Mouse (Mus musculus): Measurements from ENCODE around the gene Nbas. TPM values are rescaled to one million over a fixed set of nuclear protein-coding genes. Genes with fewer than 3 reads are reported as not detected.

The Nbas gene
- polyA plus RNA-seq, 1 experiment from 2014 or later = 16.2 TPM

GRCm38 (mm10) chr12:13609027-13609426 lies 340.1 kb downstream of the Nbas start:
- H3K36me3 ChIP-seq (replicated peaks) = no peaks in the 10 kb centered on the region
- H3K27ac ChIP-seq (replicated peaks) = no peak overlapping the region
- WGBS = 83% methylated on average over 11 of the region's 11 CpGs
- no peak overlapping the region for H3K4me3 ChIP-seq
- no peak for DNase-seq (ENCODE audit: low spot score)
- H3K4me1 ChIP-seq = no peaks in the 10 kb centered on the region
- no peaks in the 10 kb centered on the region for H3K27me3 ChIP-seq (replicated peaks; ENCODE audit: low read depth, poor library complexity, severe bottlenecking)
- H3K9me3 ChIP-seq = no peaks in the 10 kb centered on the region

GRCm38 (mm10) chr12:13613041-13613440 lies 344.1 kb downstream of the Nbas start:
- DNase-seq (ENCODE audit: low spot score) = no peak
- H3K9me3 ChIP-seq = no peaks in the 10 kb centered on the region
- H3K36me3 ChIP-seq (replicated peaks) = no peaks in the 10 kb centered on the region
- H3K4me3 ChIP-seq = no peak overlapping the region
- no peaks in the 10 kb centered on the region for H3K27me3 ChIP-seq (replicated peaks; ENCODE audit: low read depth, poor library complexity, severe bottlenecking)
- no peak overlapping the region for H3K27ac ChIP-seq (replicated peaks)
- WGBS = 29% methylated on average over 2 of the region's 2 CpGs
- H3K4me1 ChIP-seq = no peaks in the 10 kb centered on the region

- H3K9me3 ChIP-seq = no peaks in the 10 kb centered on the region
- no peak overlapping the region for H3K4me3 ChIP-seq
- H3K27me3 ChIP-seq (replicated peaks; ENCODE audit: low read depth, poor library complexity, severe bottlenecking) = no peaks in the 10 kb centered on the region
- no peaks in the 10 kb centered on the region for H3K36me3 ChIP-seq (replicated peaks)
- H3K27ac ChIP-seq (replicated peaks) = no peak overlapping the region
- WGBS = 88% methylated on average over 7 of the region's 7 CpGs
- DNase-seq (ENCODE audit: low spot score) = no peak
- H3K4me1 ChIP-seq = no peaks in the 10 kb centered on the region
Observed at GRCm38 (mm10) chr12:13615661-13616060, 346.7 kb downstream of the Nbas start.

GRCm38 (mm10) chr12:13622150-13622822 lies 353.4 kb downstream of the Nbas start:
- no peak for DNase-seq (ENCODE audit: low spot score)
- H3K4me3 ChIP-seq = no peak overlapping the region
- no peaks in the 10 kb centered on the region for H3K27me3 ChIP-seq (replicated peaks; ENCODE audit: low read depth, poor library complexity, severe bottlenecking)
- H3K27ac ChIP-seq (replicated peaks) = no peak overlapping the region
- WGBS = 90% methylated on average over 15 of the region's 15 CpGs
- no peaks in the 10 kb centered on the region for H3K36me3 ChIP-seq (replicated peaks)
- H3K4me1 ChIP-seq = no peaks in the 10 kb centered on the region
- H3K9me3 ChIP-seq = no peaks in the 10 kb centered on the region

GRCm38 (mm10) chr12:13626803-13627706 lies 358.1 kb downstream of the Nbas start:
- no peak overlapping the region for H3K27ac ChIP-seq (replicated peaks)
- H3K4me1 ChIP-seq = no peaks in the 10 kb centered on the region
- no peak overlapping the region for H3K4me3 ChIP-seq
- H3K9me3 ChIP-seq = no peaks in the 10 kb centered on the region
- H3K36me3 ChIP-seq (replicated peaks) = no peaks in the 10 kb centered on the region
- DNase-seq (ENCODE audit: low spot score) = peak; percentile 41
- H3K27me3 ChIP-seq (replicated peaks; ENCODE audit: low read depth, poor library complexity, severe bottlenecking) = no peaks in the 10 kb centered on the region
- WGBS = 62% methylated on average over 12 of the region's 12 CpGs

Other genes with a start within 250 kb of the Nbas start
- gene Ddx1, start 19.9 kb upstream of the Nbas start, polyA plus RNA-seq (2016; fragmentation: Nextera tagmentation; extraction: Ambion mirVana) = 199 and 202 TPM in 2 replicates